Mouse (Mus musculus) G1E (cell line): ENCODE data around the gene Rnf157. TPM values are rescaled to one million over a fixed set of nuclear protein-coding genes. Genes with fewer than 3 reads are reported as not detected.

Experiments used
- ATAC-seq: 2 replicates; pipeline ENCODE4 v1.8.0; 2016; ENCODE audit warnings: mild to moderate bottlenecking; ENCODE audit not compliant: insufficient number of reproducible peaks, poor library complexity, low FRiP score, severe bottlenecking; ENCODE audit errors: extremely low read depth
- DNase-seq: peaks from one replicate; pipeline ENCODE4 v3.0.0; 2012; ENCODE audit warnings: low spot score
- H3K27me3 ChIP-seq: 2 replicates; pipeline ENCODE4 v1.6.1; 2012; ENCODE audit warnings: mild to moderate bottlenecking, low read length, inconsistent platforms; ENCODE audit not compliant: insufficient read depth
- H3K36me3 ChIP-seq: replicated peaks from 2 replicates; pipeline ENCODE3; 2012; ENCODE audit warnings: mild to moderate bottlenecking, inconsistent platforms
- H3K4me1 ChIP-seq: 2 replicates; pipeline ENCODE4 v1.6.1; 2012; ENCODE audit warnings: low read depth, low read length, inconsistent platforms, mixed read lengths; ENCODE audit not compliant: insufficient read depth
- H3K4me3 ChIP-seq: 2 replicates; pipeline ENCODE4 v1.5.1; 2012; ENCODE audit warnings: low read depth, mild to moderate bottlenecking, inconsistent platforms, low read length, moderate library complexity, mixed read lengths
- H3K9me3 ChIP-seq: replicated peaks from 2 replicates; pipeline ENCODE4 v1.6.1; 2012; ENCODE audit warnings: inconsistent platforms
- CTCF ChIP-seq: IDR thresholded peaks from 2 replicates; pipeline ENCODE4 v1.5.1; 2012; ENCODE audit warnings: low read depth, low read length, inconsistent platforms, mixed read lengths
- GATA1 ChIP-seq: IDR thresholded peaks from 2 replicates; pipeline ENCODE4 v1.6.1; 2012; ENCODE audit warnings: borderline replicate concordance, low read length, inconsistent platforms, mixed read lengths
- GATA2 ChIP-seq: IDR thresholded peaks from 2 replicates; pipeline ENCODE4 v1.6.1; 2012; ENCODE audit warnings: low read depth, low read length, inconsistent platforms, borderline replicate concordance
- POLR2AphosphoS5 ChIP-seq: IDR thresholded peaks from 2 replicates; pipeline ENCODE4 v1.6.1; 2012; ENCODE audit warnings: low read depth, low read length, inconsistent platforms; ENCODE audit not compliant: insufficient replicate concordance
- TAL1 ChIP-seq: conservative IDR thresholded peaks from 2 replicates; pipeline ENCODE4 v1.6.1; 2012; ENCODE audit warnings: low read depth, low read length, inconsistent platforms, mixed read lengths
- polyA plus RNA-seq: library from polyadenylated mRNA; stranded (reverse); fragments of >175 nt; gene quantifications from 2 replicates; pipeline ENCODE4 v1.2.3, GENCODE M21; 2012
- total RNA-seq, 2 experiments: library from RNA; stranded (forward) in 1 of 2; stranded (reverse) in 1 of 2; fragments of 200-1000 nt in 1 of 2; fragments of >200 nt in 1 of 2; fragmentation: Nextera tagmentation in 1 of 2; gene quantifications; 2 replicates each; pipeline ENCODE4 v1.2.3; 2014 to 2017

Gene Rnf157
- total and polyA plus RNA-seq, 3 experiments = 7.1 to 23.7 (median 10.0) TPM

- TF ChIP-seq POLR2AphosphoS5 (no peak), GATA2 (no peak), CTCF (no peak), GATA1 (no peak), TAL1 (no peak)
- Histone ChIP-seq H3K9me3 (no peaks in the 10 kb centered on the region), H3K4me1 (peaks cover 14% of the 10 kb centered on the region), H3K36me3 (no peaks in the 10 kb centered on the region), H3K4me3 (no peak overlapping the region), H3K27me3 (peaks cover 84% of the 10 kb centered on the region)
- no peak for ATAC-seq
- no peak for DNase-seq
Observed at GRCm38 (mm10) chr11:116329314-116330210, 83.3 kb downstream of the Rnf157 start.

- Histone ChIP-seq H3K4me3 (no peak overlapping the region), H3K36me3 (no peaks in the 10 kb centered on the region), H3K27me3 (peaks cover 79% of the 10 kb centered on the region), H3K4me1 (peaks cover 9% of the 10 kb centered on the region), H3K9me3 (no peaks in the 10 kb centered on the region)
- TF ChIP-seq CTCF = no peak
- no peak for TF ChIP-seq GATA1
- no peak for TF ChIP-seq GATA2
- no peak for TF ChIP-seq POLR2AphosphoS5
- TF ChIP-seq TAL1 = no peak
- ATAC-seq = no peak
- DNase-seq = no peak
Observed at GRCm38 (mm10) chr11:116326963-116327603, 85.7 kb downstream of the Rnf157 start.

GRCm38 (mm10) chr11:116318719-116319659, 93.8 kb downstream of the Rnf157 start:
- peak; percentile 40 for ATAC-seq
- TF ChIP-seq CTCF = peak; percentile 74
- TF ChIP-seq TAL1 = no peak
- no peak for TF ChIP-seq GATA1
- no peak for TF ChIP-seq GATA2
- TF ChIP-seq POLR2AphosphoS5 = no peak
- Histone ChIP-seq H3K4me3 (peak overlapping the region; percentile 67), H3K4me1 (peaks cover 10% of the 10 kb centered on the region), H3K9me3 (no peaks in the 10 kb centered on the region), H3K27me3 (peaks cover 64% of the 10 kb centered on the region), H3K36me3 (no peaks in the 10 kb centered on the region)
- peak; percentile 63 for DNase-seq

- Histone ChIP-seq H3K36me3 (no peaks in the 10 kb centered on the region), H3K9me3 (no peaks in the 10 kb centered on the region), H3K4me1 (peaks cover 19% of the 10 kb centered on the region), H3K27me3 (peaks cover 23% of the 10 kb centered on the region), H3K4me3 (no peak overlapping the region)
- TF ChIP-seq GATA1 (no peak), TAL1 (no peak), GATA2 (no peak), POLR2AphosphoS5 (no peak), CTCF (no peak)
- ATAC-seq (no peak), DNase-seq (no peak)
Observed at GRCm38 (mm10) chr11:116312359-116312758, 100.5 kb downstream of the Rnf157 start.

- Histone ChIP-seq H3K4me3 (no peak overlapping the region), H3K9me3 (no peaks in the 10 kb centered on the region), H3K36me3 (no peaks in the 10 kb centered on the region), H3K4me1 (peaks cover 26% of the 10 kb centered on the region), H3K27me3 (peaks cover 14% of the 10 kb centered on the region)
- ATAC-seq = no peak
- no peak for TF ChIP-seq CTCF
- no peak for TF ChIP-seq GATA2
- TF ChIP-seq TAL1 = no peak
- TF ChIP-seq POLR2AphosphoS5 = no peak
- no peak for TF ChIP-seq GATA1
- no peak for DNase-seq
Observed at GRCm38 (mm10) chr11:116311169-116311568, 101.7 kb downstream of the Rnf157 start.
